Mouse (Mus musculus): ENCODE results near the gene Rrp15.
A peak's percentile ranks its signal among the peaks of the same experiment; 100 is the strongest.
"Not testable (repeated sequence)": the region's sequence is repeated elsewhere in the genome, so short reads cannot be mapped to it uniquely, and the experiment has no call there.

The Rrp15 gene

DNA sequence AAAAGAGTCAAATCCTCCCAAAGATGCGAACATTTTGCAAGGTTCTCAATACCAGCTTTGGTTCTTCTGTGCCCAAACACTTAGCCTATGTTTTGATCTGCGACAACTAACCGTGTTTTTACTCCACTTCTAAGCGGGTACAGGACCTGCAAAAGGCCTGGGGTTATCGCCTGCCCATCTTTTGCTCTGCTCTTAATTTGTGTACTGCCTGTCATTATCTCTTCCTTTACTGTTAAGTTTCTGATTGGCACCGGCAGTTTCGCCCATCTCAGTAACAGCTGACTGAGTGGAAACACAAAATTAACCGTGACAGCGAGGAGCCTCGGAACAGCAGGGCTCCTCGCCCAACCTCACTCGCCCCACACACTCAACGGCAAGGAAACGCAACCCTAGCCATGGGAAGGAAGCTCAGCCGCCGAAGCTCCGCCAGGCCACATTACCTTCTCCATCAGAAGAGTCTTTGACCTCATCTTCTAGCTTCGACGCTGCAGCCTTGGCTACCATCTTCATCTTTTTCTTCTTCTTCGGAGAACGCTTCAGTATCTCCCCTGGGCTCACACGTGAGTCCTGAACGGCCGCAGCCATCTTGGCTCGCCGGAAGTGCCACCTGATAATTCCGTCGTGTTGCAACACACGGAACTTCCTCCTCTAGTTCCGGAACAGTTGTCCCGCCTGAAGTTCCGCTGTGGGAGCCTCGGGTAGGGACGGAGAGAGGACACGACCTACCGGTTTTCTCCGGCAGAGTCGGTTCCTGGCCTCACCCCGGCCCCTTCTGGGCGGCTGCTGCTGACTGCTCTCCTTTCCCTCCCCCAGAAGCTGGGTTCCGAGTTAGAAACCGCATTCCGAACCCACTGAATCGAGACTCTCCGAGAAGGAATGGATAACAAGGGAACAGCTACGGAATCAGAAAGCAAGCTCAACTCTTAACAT lies at the start of gene Rrp15:
Gene Rrp15 (minus strand): TSS at position 635 of the 930 bp plus-strand sequence.
- DNase-seq, result peak; percentile 89 to 90

DNA sequence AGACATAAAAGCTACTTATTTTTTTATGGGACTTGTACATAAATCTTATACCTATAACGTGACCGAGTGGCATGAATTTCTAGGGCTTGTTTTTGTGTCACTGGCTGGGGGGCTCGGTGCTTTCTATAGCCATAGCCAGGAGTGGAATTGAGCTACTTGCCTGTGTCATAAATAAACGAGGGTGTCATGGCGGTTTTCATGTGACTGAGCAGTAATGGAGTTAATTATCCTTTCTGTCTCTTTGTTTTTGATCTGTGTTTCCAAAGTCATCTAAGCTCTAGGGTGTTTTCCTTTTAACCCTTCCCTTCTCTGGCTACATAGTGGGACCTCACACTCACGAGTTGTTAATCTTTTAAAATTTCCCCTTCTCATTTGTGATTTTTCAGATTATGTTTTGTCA lies 48.8 kb upstream of the Rrp15 start:
- no peak for DNase-seq

DNA sequence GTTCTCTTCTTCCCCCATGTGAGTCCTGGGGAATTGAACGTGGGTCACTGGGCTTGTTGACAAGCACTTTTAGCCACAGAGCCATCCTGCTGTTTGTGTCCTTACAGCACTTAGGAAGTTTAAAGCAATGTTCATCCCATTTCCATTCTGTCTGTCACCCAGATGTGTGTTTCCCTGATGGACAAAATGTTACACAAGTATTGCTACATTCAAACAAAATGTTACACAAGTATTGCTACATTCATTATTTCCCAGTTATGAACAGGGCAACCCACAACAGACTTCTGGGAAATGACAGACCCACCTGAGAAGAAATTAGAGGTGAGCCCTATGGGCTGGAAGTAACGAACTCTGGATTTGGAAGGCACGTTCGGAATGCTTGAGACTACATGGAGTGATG lies 36.2 kb upstream of the Rrp15 start:
- DNase-seq, result no peak

DNA sequence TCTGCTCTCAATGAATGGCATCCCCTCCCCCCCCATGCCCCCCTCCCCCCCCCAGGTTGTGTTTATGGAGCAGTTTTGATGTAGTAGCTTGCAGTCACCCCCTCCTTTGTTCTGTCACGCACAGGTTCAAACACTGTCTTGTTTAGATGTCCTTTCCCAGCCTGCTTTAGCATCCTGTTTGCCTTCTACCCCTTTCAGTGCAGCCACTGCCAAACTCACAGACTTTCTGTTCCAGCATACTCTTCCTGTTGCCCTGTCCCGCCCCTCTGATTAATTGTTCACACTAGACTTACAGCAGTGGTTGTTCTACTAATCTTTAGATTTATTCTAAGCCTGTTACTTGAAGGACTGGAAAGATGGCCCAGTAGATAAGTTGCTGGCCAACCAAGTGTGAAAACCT lies 31.7 kb upstream of the Rrp15 start:
- DNase-seq, result no peak

DNA sequence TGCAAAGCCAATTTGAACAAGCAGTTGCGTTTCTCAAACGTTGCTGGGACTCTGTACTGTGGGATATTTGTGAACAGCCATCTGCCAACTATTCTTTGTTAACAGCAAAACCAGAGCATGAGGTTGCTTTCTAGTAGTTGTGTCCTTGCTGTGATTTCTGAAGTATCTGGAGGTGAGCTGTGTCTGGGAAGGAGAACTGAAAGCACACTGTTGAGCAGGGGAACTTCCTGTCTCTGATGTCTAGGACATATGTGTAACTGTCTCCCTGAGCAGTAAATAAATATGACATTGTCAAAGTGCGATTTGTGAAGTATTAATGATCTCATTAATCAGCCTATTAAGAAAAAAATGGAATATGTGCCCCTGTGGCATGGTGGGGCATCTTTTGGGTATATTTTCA lies 24.0 kb upstream of the Rrp15 start:
- DNase-seq, result no peak

DNA sequence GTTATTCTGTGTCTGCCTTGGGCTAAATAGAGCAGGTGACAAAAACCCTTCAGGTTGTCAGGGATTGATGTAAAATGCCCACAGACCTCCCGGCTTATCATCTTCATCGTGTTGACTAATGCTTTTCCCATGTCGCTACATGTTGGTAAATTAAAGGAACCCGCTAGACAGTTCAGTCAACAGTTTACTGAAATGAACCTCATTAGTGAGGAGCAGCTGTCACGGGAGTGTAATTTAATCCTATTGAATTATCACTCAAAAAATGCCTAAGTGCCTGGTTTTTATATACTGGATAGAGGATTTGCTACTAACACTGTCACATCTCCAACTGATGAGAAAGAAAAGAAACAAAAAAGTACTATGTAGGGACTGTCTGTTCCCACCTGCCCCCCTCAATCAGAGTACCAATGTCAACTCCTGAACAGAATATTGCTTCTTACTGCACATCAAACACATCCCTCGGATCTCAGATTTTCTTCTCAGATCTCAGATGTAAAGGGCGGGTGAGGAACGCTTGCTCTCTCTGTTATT lies 23.5 kb upstream of the Rrp15 start:
- DNase-seq, result no peak

DNA sequence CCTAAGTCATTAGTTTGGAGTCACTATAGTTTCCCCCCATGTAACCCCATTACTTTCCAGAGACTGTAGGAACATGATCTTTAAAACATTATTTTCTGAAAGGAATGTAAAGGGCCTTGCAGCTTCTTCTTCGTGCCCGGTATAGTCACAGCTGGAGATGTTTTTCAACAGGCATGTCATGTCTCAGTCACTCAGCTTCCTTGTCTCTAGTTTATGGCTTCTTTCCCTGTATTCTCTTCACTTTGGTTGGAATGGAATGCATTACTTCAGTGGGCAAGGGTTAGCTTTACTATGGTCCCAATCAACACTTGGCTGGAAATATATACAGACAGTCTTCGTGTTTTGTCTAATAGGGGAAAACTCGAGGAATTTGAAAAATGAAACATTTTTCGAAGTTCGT lies 22.8 kb upstream of the Rrp15 start:
- no peak for DNase-seq

DNA sequence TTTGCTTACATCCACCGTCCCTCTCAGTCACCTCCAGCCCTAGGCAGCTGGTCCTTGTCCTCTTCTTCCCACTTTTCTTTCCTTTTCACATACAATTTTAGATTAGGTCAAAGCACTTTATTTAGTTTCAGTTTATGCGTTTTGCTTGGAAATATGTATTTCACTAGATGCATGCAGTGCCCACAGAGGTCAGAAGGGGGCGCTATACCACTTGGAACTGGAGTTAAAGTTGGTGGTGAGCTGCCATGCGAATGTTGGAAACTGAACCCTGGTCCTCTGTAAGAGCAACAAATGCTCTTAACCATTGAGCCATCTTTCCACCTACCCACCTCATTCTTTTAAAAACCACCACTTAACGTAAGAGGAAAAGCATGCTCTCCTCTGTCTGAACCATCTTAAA lies 21.5 kb upstream of the Rrp15 start:
- DNase-seq, result no peak

DNA sequence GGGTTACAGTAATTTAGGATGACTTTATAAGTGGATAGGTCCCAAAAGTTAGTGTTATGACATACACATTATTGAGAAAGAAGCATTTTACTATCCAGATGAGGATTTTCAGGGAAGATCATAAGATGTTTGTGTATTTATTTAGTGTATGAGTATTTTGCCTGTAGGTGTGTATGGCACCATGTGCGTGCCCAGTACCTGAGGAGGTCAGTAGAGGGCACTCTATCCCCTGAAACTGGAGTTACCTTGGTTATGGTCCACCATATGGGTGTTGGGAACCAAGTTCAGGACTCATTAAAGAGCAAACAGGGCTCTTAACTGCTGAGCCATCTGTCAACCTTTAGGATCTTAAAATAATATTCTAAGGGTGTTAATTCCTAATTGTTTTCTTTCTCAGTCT lies 19.2 kb upstream of the Rrp15 start:
- DNase-seq, result no peak

DNA sequence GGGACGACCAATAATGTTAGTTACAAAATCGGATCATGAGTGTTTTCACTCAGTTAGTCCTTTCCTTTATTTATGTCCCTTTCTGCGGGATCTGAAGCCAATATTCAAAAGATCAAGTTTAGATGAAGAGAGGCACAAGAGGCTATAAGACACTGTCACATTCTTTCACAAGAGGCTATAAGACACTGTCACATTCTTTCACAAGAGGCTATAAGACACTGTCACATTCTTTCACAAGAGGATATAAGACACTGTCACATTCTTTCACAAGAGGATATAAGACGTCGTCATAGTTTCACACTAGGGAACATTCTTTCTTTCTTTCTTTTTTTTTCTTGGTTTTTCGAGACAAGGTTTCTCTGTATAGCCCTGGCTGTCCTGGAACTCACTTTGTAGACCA lies 14.3 kb upstream of the Rrp15 start:
- not testable (repeated sequence) for DNase-seq

DNA sequence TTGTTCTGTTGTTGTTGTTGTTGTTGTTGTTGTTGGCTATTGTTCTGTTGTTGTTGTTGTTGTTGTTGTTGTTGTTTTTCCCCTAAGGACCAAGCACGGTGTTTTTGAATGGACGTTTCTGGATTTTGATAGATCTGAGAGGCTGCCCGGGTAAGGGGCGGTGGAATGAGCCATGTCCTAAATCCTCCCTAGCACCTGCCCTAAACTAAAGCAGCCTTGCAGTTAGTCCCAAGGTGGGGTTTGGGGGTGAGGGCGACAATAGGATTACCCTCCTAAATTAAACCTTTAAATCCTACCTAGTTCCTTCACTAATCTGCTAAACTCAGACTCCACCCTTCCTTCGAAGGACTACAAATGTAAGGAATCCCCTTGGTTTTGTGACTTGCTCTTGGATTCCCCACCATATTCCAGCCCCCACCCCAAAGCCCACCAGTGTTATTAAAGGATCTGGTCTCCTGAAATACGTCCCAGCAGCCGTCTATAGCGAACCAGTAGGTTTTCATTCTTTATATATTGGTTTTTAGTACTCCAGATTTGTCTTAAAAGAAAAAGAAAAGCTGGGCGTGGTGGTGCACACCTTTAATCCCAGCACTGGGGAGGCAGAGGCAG lies 621 bp upstream of the Rrp15 start:
- peak in 1 of 2 experiments; percentile 23 for DNase-seq

DNA sequence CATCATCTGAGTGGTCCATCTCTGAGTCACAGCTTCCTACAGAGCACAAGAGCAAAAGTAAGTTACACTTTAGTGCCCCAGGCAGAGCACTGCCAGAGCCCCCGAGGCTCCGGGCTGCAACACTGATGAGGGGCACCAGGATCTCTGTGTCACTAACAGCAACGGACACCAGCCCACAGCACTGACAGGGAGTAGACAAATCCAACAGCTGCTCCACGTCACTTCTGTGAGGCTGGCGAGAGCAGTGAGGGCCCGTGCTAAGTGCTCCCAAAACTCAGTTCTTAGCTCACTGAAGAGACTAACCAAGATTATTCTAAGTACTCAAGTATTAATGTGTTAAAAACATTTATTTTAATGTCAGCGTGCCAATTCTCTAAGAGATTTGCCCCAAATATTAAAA lies 9.3 kb downstream of the Rrp15 start:
- no peak for DNase-seq

DNA sequence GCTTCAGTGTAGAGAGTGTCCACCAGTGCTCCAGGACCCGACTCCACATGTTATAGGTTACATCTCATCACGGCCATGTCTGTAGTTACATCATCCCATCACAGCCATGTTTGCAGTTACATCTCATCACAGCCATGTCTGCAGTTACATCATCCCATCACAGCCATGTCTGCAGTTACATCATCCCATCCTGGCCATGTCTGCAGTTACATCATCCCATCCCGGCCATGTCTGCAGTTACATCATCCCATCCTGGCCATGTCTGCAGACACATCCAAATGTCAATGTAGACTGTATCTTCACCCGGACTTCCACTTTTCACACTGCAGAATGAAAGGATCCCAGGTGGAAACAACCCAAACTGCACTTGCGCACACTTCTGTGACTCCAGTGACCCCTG lies 13.6 kb downstream of the Rrp15 start:
- DNase-seq, result no peak

DNA sequence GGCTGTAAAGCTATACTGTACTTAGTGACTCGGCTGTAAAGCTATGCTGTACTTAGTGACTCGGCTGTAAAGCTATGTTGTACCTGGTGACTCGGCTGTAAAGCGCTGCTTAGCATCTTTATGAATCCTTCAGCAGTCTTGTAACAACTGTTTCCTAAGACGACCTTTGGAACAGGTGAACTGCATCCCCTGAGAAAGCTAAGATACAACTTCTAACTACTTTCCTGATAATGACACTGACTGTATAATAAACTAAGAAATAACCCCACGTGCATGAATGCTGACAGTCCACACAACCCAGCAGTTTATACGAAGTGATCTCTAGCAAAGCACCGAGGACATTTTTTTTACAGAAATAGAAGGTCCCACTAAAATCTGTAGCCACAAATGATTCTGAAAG lies 16.1 kb downstream of the Rrp15 start:
- no peak for DNase-seq

DNA sequence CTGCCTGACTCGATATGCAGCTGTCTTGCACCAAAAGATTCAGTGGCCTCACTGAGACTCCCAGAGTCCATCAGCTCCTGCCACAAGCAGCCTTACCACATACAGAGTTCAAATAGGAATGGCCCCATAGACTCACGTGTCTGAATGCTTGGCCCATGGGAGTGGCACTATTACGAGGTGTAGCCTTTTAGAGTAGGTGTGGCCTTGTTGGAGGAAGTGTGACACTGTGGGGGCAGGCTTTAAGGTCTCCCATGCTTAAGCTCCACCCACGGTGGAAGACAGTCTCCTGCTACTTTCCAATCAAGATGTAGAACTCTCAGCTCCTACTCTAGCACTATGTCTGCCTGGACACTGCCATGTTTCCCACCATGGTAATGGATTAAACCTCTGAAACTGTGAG lies 20.4 kb downstream of the Rrp15 start:
- no peak for DNase-seq

DNA sequence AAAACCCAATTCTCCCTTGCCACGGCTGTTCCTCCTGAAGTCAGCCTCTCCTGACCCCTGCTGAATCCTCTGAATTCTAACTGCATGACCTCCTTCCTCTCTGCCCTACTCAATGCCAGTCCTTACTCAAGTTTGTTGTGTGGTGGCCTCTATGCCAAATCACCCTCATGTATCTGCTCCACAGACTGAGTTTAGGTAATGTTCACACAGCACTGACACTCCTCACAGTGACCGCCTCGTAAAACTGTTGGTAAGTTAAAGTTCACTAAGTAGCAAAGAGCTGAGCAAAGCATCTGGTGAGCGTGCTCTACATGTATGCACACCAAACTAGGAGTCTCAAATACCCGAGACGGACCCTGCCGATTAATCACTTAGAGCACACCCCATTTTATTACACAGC lies 23.0 kb downstream of the Rrp15 start:
- no peak for DNase-seq

DNA sequence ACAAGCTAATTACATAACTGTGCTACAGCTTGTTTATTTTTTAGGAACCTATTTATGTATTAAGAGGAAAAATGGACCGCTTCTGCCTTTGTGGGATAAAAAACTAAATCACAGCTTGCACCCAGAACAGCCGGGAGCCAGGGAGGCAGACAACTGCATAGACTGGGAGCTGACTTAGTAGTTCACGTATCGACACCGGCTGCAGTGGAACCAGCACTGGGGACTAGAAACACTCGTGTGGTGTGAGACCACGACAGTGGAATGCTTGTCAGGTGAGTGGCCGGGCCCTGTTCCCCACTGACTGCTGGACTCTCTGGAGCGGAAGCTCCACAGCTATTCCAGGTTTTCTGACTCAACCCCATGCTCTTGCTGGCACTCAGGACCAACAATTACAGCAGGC lies 26.9 kb downstream of the Rrp15 start:
- DNase-seq, result no peak

DNA sequence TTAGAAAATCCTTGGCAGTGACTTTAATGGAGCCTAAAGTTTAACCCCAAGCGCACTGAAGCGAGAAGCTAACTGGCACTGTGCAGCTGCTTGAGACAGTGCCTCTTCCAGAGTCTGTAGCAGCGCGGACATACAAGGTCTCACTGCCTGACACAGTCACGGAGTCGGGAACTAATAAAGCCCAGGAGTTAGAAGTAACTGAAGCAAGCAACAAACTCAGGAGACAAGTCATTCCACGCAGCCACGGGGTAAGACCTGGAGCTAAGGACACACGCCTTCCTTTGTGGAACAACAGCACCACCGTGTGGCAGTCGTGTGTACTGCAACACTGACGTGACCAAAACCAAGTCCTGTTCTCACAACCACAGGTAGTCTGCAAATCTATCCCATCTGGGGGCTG lies 27.3 kb downstream of the Rrp15 start:
- peak; percentile 91 to 94 for DNase-seq

DNA sequence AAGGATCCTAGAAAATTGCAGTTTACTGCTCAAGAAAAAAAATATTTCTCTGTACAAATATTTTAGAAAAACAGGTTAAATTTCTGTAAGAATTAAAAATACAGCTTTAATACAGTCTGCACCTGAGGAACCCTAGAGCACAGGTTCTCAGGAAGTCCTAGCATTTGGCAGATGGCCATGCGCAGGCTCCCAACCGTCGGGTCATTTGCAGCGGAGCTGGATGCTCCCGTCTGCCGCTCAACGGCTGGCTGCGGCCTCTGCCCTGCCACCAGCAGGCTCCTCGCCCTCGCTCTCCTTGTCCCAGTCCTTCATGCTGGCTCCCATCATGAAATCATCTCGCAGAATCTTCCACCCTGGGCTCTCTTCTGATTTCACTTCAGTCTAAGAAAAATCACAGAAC lies 28.0 kb downstream of the Rrp15 start:
- DNase-seq, result peak; percentile 52 to 60

DNA sequence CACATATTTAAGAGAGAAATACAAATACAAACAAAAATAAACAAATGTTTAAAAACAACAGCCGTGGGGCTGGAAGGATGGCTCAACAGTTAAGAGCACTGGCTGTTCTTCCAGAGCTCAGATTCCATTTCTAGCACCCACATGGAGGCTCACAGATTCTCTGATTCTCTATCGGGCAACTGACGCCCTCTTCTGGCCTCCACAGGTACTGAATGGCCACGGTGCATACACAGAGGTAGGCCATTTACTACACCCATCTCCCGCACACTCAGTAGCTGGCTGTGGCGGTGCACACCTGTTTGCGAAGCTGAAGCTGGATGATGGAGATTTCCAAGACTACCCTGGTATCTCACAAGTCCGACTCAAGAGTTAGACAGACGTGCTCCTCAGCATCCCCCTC lies 29.4 kb downstream of the Rrp15 start:
- DNase-seq, result peak; percentile 44 to 57

DNA sequence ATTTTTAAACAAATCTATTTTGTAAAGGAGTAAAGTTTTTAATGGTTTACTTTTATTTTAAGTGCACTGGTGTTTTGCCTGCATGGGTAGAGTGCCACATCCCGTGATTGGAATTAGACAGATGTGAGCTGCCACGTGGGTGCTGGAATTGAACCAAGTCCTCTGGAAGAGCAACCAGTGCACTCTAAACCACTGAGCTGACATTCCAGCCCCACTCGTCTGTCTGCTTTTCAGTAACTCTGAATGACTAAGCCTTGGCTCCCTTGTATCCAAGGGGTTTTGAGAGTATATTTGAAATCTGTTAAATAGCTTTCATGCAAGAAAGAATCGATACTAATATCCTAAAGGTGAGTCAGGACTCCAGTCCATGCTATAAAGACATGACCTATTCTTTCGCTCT lies 30.3 kb downstream of the Rrp15 start:
- no peak for DNase-seq

DNA sequence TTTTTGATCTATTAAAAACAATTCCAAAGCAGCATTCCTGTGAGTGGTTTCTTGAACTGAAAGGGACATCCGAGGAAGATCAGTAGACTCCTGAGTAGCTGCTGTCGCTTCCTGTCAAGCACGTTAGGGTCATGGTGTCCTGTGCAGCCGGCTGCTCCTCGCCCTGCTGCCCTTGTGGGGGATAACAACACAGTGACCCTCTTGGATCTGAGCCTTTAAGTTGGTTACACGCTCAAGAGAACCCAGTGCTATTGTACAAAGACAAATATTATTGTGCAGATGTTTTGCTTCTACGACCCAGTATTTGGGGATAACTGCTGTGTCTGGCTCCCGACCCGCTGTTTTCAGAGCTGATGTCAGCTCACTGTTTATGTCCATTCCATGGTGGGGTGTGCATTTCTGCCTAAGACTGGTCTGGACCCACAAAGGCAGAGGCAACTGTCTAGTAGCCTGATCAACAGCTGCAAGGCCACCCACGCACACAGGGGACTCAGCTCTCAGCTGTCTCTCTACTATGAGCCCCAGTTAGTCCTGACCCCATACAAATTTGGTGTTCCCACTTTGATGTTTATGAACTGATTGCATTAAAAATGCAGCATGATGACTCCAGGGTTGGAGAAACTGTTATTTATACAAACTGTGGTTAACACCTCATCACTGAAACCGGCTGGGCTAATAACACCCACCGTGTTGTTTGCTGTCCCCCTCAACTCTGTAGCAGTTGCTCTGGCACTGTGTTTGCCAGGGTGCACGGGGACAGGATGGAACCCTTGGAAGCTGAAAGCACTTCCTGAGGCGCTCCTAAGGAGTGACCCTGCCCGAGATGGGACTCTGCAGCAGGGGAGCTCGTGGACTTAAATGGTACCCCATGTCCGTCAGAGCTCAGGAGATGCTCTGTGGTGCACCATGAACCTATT lies 33.9 kb downstream of the Rrp15 start:
- no peak for DNase-seq

DNA sequence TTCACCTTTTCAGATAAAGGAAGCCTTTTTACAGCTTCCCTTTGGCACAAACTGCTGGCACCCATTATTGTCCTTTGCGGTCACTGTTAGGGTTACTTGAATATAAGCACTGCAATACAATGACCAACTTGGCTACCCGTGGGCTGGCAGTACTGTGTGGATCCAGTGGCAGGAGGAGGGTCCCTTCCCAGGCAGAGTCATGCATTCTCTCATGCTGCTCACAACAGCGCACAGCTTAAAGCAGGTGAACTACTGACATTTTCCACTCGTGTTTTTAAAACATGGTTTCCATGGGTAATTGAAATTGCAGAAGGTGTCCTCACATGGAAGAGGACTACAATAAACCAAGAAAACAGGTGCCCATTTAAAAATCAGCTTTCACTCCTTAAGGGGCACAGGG lies 34.9 kb downstream of the Rrp15 start:
- DNase-seq, result no peak
